ENCODE assay signal across 24 mouse cellular contexts in genomic region chr14:78432471-78432870, GRCm38 (mm10).
DNase-seq lines count a peak whose midpoint lies in the region; ATAC-seq and TF ChIP-seq lines count a peak whose summit lies in the region.
"Had no signal": no experiment of that assay in that cellular context is flagged by ENCODE, and none has a peak within 500 bp of the region (broad histone marks: within the 10 kb centered on the region; RNA-seq: fewer than 3 reads in every experiment).

No protein-coding gene starts in this region.

- 69% methylated on average over 4 of the region's 4 CpGs for WGBS in midbrain, embryonic 11.5 days
- WGBS in midbrain, postnatal 0 days: 63% methylated on average over 4 of the region's 4 CpGs

- no peaks in the 10 kb centered on the region for H3K4me1 ChIP-seq in midbrain, embryonic 11.5 days (ENCODE audit: control insufficient read depth, insufficient read depth, low read length)
- no peaks in the 10 kb centered on the region for H3K4me1 ChIP-seq in midbrain, postnatal 0 days (ENCODE audit: insufficient read depth, low read length)
- H3K4me1 ChIP-seq: embryonic facial prominence, embryonic 12.5 days; heart, embryonic 12.5 days; lung, embryonic 15.5 days; stomach, embryonic 15.5 days had no signal

- H3K9me3 ChIP-seq in midbrain, embryonic 11.5 days (ENCODE audit: control insufficient read depth, low read length): no peaks in the 10 kb centered on the region
- H3K9me3 ChIP-seq in midbrain, postnatal 0 days (ENCODE audit: low read length): no peaks in the 10 kb centered on the region
- H3K9me3 ChIP-seq: embryonic facial prominence, embryonic 12.5 days; heart, embryonic 12.5 days; hindbrain, embryonic 10.5 days; limb, embryonic 10.5 days; liver, embryonic 15.5 days; lung, embryonic 15.5 days; stomach, embryonic 15.5 days had no signal

- DNase-seq in cerebellum, postnatal 10 days: peak; percentile 30 to 35
- DNase-seq in cerebellum, adult 11-12 months: no peak
- DNase-seq in midbrain, embryonic 11.5 days (ENCODE audit: low spot score, missing footprints): peak; percentile 57
- no peak for DNase-seq in midbrain, postnatal 0 days (ENCODE audit: low spot score)
- peak; percentile 38 for DNase-seq in induced T-regulatory cell, adult 2 months (ENCODE audit: low read depth)
- peak; percentile 33 for DNase-seq in thymus, postnatal 25 days
- DNase-seq in gastrocnemius, postnatal 25 days: no peak
- DNase-seq: adrenal gland, postnatal 14 days; cerebellum, adult 9-10 months; heart, adult 11 months; heart, postnatal 10 days; kidney, adult 11 months; kidney, postnatal 4 days; layer of hippocampus, adult 9-11 months; liver; lung, postnatal 4 days had no signal

- no peak overlapping the region for H3K4me2 ChIP-seq in midbrain, embryonic 11.5 days
- H3K4me2 ChIP-seq in midbrain, postnatal 0 days (ENCODE audit: low read depth, low read length, poor library complexity, severe bottlenecking): no peak overlapping the region
- H3K4me2 ChIP-seq: embryonic facial prominence, embryonic 12.5 days; heart, embryonic 12.5 days; liver, embryonic 15.5 days; lung, embryonic 15.5 days; stomach, embryonic 15.5 days had no signal

- no peak overlapping the region for H3K9ac ChIP-seq in midbrain, embryonic 11.5 days (ENCODE audit: low read length)
- no peak overlapping the region for H3K9ac ChIP-seq in midbrain, postnatal 0 days (replicated peaks; ENCODE audit: low read length, poor library complexity, severe bottlenecking)
- H3K9ac ChIP-seq: embryonic facial prominence, embryonic 12.5 days; heart, embryonic 12.5 days; liver, embryonic 15.5 days; lung, embryonic 15.5 days; stomach, embryonic 15.5 days had no signal

- no peaks in the 10 kb centered on the region for H3K27me3 ChIP-seq in midbrain, embryonic 11.5 days (ENCODE audit: control insufficient read depth, insufficient read depth, low read length)
- no peaks in the 10 kb centered on the region for H3K27me3 ChIP-seq in midbrain, postnatal 0 days (ENCODE audit: insufficient read depth, low read length)
- H3K27me3 ChIP-seq: embryonic facial prominence, embryonic 12.5 days; heart, embryonic 12.5 days; liver, embryonic 15.5 days; lung, embryonic 15.5 days; stomach, embryonic 15.5 days had no signal

- no peak for TF ChIP-seq CTCF in midbrain, postnatal 0 days (IDR thresholded peaks at IDR 0.05)

- no peaks in the 10 kb centered on the region for H3K36me3 ChIP-seq in midbrain, embryonic 11.5 days (ENCODE audit: control insufficient read depth, insufficient read depth, low read length)
- no peaks in the 10 kb centered on the region for H3K36me3 ChIP-seq in midbrain, postnatal 0 days (ENCODE audit: insufficient read depth, low read length)
- H3K36me3 ChIP-seq: embryonic facial prominence, embryonic 12.5 days; heart, embryonic 12.5 days; hindbrain, embryonic 10.5 days; limb, embryonic 10.5 days; liver, embryonic 15.5 days; lung, embryonic 15.5 days; stomach, embryonic 15.5 days had no signal

- H3K27ac ChIP-seq in midbrain, embryonic 11.5 days (ENCODE audit: low read depth, low read length): no peak overlapping the region
- H3K27ac ChIP-seq in midbrain, postnatal 0 days (ENCODE audit: low read depth, low read length): no peak overlapping the region
- H3K27ac ChIP-seq: embryonic facial prominence, embryonic 12.5 days; hindbrain, embryonic 10.5 days; left cerebral cortex, adult 2 months; limb, embryonic 10.5 days; liver, embryonic 15.5 days; lung, embryonic 15.5 days; stomach, embryonic 15.5 days had no signal

- ATAC-seq in midbrain, embryonic 11.5 days (ENCODE audit: low FRiP score): no peak
- ATAC-seq in midbrain, postnatal 0 days (ENCODE audit: low FRiP score): no peak

- no peak overlapping the region for H3K4me3 ChIP-seq in midbrain, embryonic 11.5 days (ENCODE audit: low read depth, low read length)
- no peak overlapping the region for H3K4me3 ChIP-seq in midbrain, postnatal 0 days (ENCODE audit: low read depth, low read length)
- H3K4me3 ChIP-seq: embryonic facial prominence, embryonic 12.5 days; heart, embryonic 12.5 days; hindbrain, embryonic 10.5 days; left cerebral cortex, adult 2 months; limb, embryonic 10.5 days; liver, embryonic 15.5 days; lung, embryonic 15.5 days; stomach, embryonic 15.5 days had no signal

Comparison
In these comparisons a context has a peak if more than half of its experiments do, and no peak if none do; other contexts are left out.
1. DNase-seq: peak in cerebellum, postnatal 10 days (2 of 2), midbrain, embryonic 11.5 days (single experiment), induced T-regulatory cell, adult 2 months (single experiment) and thymus, postnatal 25 days (single experiment); none in cerebellum, adult 11-12 months (single experiment), midbrain, postnatal 0 days (single experiment) and gastrocnemius, postnatal 25 days (single experiment).